Mouse (Mus musculus) lung, postnatal 0 days (tissue): ENCODE results near the gene Lrrc4c. TPM values are rescaled to one million over a fixed set of nuclear protein-coding genes. Genes with fewer than 3 reads are reported as not detected.

ENCODE experiments used
- ATAC-seq: fragments of 200-750 bp; cut with Nextera tagmentation; 2 replicates; pipeline ENCODE4 v1.8.0; 2017; ENCODE audit warnings: moderate library complexity
- DNase-seq: peaks from one replicate; pipeline ENCODE4 v3.0.0-alpha.2; 2016; ENCODE audit warnings: low spot score
- H3K27ac ChIP-seq: fragments of 300-500 bp; sonication (generic); 2 replicates; pipeline ENCODE4 v1.5.1; 2014; ENCODE audit warnings: antibody characterized with exemption, mild to moderate bottlenecking, low read length, mixed read lengths
- H3K27me3 ChIP-seq: fragments of 300-500 bp; sonication (generic); replicated peaks from 2 replicates; pipeline ENCODE4 v1.6.1; 2014; ENCODE audit warnings: low read length, mixed read lengths; ENCODE audit not compliant: insufficient read depth
- H3K36me3 ChIP-seq: fragments of 300-500 bp; sonication (generic); 2 replicates; pipeline ENCODE4 v1.6.1; 2014; ENCODE audit warnings: low read length, mixed read lengths; ENCODE audit not compliant: insufficient read depth
- H3K4me1 ChIP-seq: fragments of 300-500 bp; sonication (generic); 2 replicates; pipeline ENCODE4 v1.6.1; 2014; ENCODE audit warnings: antibody characterized with exemption, low read depth, low read length, mixed read lengths; ENCODE audit not compliant: insufficient read depth
- H3K4me2 ChIP-seq: fragments of 300-500 bp; sonication (generic); replicated peaks from 2 replicates; pipeline ENCODE4 v1.6.1; 2014; ENCODE audit warnings: low read depth, mild to moderate bottlenecking, low read length, moderate library complexity, mixed read lengths
- H3K4me3 ChIP-seq: fragments of 300-500 bp; sonication (generic); 2 replicates; pipeline ENCODE4 v1.5.1; 2014; ENCODE audit warnings: low read depth, low read length
- H3K9ac ChIP-seq: fragments of 300-500 bp; sonication (generic); replicated peaks from 2 replicates; pipeline ENCODE4 v1.6.1; 2014; ENCODE audit warnings: low read depth, mild to moderate bottlenecking
- H3K9me3 ChIP-seq: fragments of 300-500 bp; sonication (generic); 2 replicates; pipeline ENCODE4 v1.6.1; 2016; ENCODE audit warnings: low read length, mixed read lengths
- CTCF ChIP-seq: IDR thresholded peaks from 2 replicates; pipeline ENCODE4 v1.5.1; 2016; ENCODE audit warnings: antibody characterized with exemption, mild to moderate bottlenecking
- EP300 ChIP-seq: IDR thresholded peaks from 2 replicates; pipeline ENCODE4 v1.6.1; 2016; ENCODE audit warnings: antibody characterized with exemption, mild to moderate bottlenecking, control low read depth
- WGBS: fragments of 180-500 bp; shearing (Covaris S2); extraction: QIAGEN DNeasy Blood & Tissue Kit; methylation state at CpG from one replicate; pipeline ENCODE4 v1.1.7; 2014; 5-methylcytosine and 5-hydroxymethylcytosine counted together
- polyA plus RNA-seq: library from polyadenylated mRNA; unstranded; fragments of >200 nt; fragmentation: Nextera tagmentation; extraction: Ambion mirVana; gene quantifications from 2 replicates; pipeline ENCODE4 v1.2.1, GENCODE M21; 2015

The Lrrc4c gene
- polyA plus RNA-seq = 0.80 and 0.81 TPM in 2 replicates

DNA sequence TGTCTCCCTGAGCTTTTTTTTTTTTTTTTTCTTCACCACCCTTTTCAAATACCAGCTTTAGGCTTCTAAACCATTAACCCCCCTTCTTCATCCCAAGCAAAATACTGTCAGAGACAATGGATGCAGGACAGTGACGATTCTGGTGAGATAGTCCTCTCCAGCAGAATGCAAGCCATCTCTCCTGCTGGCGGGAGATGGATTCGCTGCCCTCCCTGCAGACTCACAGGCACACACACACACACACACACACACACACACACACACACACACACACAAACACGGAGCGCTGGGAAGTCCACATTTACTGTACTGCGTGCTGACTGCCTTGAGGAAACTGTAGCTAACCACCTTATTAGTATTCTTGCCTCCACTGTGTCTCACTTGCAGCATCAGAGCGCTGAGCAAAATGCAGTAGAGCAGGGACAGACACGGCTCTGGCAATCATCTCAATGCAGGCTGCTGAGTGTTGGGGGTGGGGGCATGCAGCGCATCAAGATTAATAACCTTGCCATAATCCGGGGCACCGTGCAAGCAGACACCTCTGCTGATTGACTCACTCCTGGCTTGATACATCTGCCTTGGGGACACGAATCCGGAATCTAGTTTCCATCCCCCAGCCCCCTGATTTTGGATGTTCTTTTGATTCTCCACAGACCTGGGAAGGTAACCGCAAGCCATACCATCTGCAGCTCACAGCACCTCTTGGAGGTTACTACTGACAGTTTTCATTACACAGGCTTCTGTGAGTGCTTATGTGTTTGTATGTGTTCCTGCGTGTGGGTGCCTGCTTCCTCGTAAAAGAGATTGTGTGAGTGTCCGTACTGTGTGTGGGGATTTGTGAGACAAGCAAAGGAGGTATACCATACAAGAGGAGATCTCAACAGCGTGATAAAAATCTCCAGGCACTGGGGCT, at the start of gene Lrrc4c:
Lrrc4c (plus strand) TSS at position 783 of the 913 bp plus-strand sequence.
- 10% methylated on average over 18 of the region's 18 CpGs for WGBS
- no peak for DNase-seq
- Histone ChIP-seq H3K9ac (no peak within 1 kb of the TSS), H3K4me3 (no peak within 1 kb of the TSS), H3K27ac (no peak within 1 kb of the TSS), H3K9me3 (no peaks in the 10 kb centered on the region), H3K27me3 (no peaks in the 10 kb centered on the region), H3K4me2 (peak within 1 kb of the TSS; percentile 27), H3K36me3 (no peaks in the 10 kb centered on the region), H3K4me1 (no peaks in the 10 kb centered on the region)
- ATAC-seq = no peak
- TF ChIP-seq EP300 (no peak), CTCF (no peak)

DNA sequence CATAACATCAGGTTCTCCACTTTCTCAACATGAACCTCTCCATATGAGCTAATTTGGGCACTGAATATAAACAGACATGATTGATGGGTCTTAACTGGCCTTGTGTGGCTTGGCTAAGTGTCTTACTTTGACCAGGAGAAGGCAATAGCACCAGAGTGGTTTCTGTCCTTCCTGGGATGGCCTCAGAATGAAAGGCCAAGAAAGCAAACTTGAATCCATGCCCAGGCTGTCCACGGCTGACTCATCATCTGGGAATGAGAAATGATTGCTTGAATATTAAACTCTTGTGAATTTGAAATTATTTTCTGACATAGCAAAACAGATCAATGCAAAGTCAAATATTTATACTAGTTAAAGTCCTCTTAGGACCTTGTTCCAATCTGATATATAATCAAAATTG, 42.9 kb upstream of the Lrrc4c start:
- Histone ChIP-seq H3K36me3 (no peaks in the 10 kb centered on the region), H3K27ac (no peak overlapping the region), H3K9me3 (no peaks in the 10 kb centered on the region), H3K9ac (no peak overlapping the region), H3K27me3 (no peaks in the 10 kb centered on the region), H3K4me1 (no peaks in the 10 kb centered on the region), H3K4me3 (no peak overlapping the region), H3K4me2 (no peak overlapping the region)
- ATAC-seq (no peak), DNase-seq (no peak)
- TF ChIP-seq EP300 (no peak), CTCF (no peak)
- 48% methylated on average over 1 of the region's 1 CpGs for WGBS

DNA sequence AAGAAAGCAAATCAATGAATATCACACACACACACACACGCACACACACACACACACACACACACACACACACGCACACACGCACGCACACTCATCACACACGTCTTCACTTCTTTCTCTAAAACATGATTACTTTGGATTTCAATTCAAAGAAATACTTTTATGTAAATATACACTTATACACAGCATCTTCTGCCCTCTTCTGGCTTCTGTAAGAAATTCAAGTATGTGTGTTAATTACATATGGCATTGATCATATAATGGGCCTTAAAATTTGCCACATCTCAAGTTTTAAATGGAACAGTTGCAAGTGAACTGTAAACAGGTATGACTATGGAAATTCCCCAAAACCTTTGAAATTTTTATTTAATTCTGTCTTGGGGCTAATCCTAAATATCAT, 35.0 kb upstream of the Lrrc4c start:
- no peak for TF ChIP-seq EP300
- peak; percentile 13; the same call in 1 of the 2 replicates for TF ChIP-seq CTCF
- DNase-seq (peak; percentile 32), ATAC-seq (no peak)
- Histone ChIP-seq H3K9me3 (no peaks in the 10 kb centered on the region), H3K4me3 (no peak overlapping the region), H3K9ac (no peak overlapping the region), H3K27ac (no peak overlapping the region), H3K36me3 (no peaks in the 10 kb centered on the region), H3K4me2 (no peak overlapping the region), H3K27me3 (no peaks in the 10 kb centered on the region), H3K4me1 (no peaks in the 10 kb centered on the region)
- 73% methylated on average over 5 of the region's 5 CpGs for WGBS

DNA sequence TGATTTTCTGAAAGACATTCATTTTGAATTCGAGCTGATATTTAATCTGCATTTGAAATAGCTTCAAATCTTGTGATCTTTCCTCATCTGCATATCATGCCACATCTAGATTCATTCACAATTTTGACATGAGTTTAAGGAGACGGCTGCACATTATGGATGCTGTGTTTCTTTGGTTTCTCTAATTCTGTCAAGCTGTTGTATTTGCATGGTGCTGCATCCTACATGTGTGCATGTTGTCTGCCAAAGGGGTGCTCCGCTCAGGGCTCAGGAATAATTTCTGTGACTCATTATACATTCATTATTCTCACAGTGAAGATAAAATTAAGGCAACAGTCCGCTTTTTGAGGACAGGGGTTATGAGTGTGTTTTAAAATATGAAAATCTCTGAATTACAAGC, 30.5 kb upstream of the Lrrc4c start:
- Histone ChIP-seq H3K27me3 (no peaks in the 10 kb centered on the region), H3K4me1 (no peaks in the 10 kb centered on the region), H3K27ac (no peak overlapping the region), H3K4me3 (no peak overlapping the region), H3K9me3 (no peaks in the 10 kb centered on the region), H3K36me3 (no peaks in the 10 kb centered on the region), H3K9ac (no peak overlapping the region), H3K4me2 (no peak overlapping the region)
- no peak for ATAC-seq
- no peak for DNase-seq
- WGBS = 62% methylated on average over 4 of the region's 4 CpGs
- TF ChIP-seq EP300 = no peak
- TF ChIP-seq CTCF = no peak

DNA sequence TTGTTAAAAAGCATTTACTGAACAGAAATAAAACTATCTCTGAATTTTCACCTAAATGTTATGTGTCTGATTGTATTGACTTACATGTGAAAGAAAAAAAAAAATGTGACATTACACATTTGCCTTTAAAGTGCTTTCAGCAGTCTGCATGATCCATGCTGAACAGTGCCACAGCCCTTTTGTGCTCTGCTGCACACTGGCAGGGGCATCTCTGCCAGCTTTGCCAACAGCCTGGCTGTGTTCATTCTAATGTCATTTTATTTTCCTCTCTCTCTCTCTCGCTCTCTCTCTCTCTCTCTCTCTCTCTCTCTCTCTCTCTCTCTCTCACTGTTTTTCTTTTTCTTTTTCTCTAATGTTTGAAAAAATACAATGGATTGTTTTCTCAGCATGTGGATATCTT, 27.4 kb upstream of the Lrrc4c start:
- ATAC-seq (no peak), DNase-seq (no peak)
- H3K9me3 ChIP-seq = no peaks in the 10 kb centered on the region
- H3K27me3 ChIP-seq = no peaks in the 10 kb centered on the region
- 64% methylated on average over 1 of the region's 1 CpGs for WGBS
- no peaks in the 10 kb centered on the region for H3K36me3 ChIP-seq
- TF ChIP-seq CTCF (no peak), EP300 (no peak)
- no peak overlapping the region for H3K27ac ChIP-seq
- no peak overlapping the region for H3K4me2 ChIP-seq
- no peaks in the 10 kb centered on the region for H3K4me1 ChIP-seq
- no peak overlapping the region for H3K4me3 ChIP-seq
- H3K9ac ChIP-seq = no peak overlapping the region

DNA sequence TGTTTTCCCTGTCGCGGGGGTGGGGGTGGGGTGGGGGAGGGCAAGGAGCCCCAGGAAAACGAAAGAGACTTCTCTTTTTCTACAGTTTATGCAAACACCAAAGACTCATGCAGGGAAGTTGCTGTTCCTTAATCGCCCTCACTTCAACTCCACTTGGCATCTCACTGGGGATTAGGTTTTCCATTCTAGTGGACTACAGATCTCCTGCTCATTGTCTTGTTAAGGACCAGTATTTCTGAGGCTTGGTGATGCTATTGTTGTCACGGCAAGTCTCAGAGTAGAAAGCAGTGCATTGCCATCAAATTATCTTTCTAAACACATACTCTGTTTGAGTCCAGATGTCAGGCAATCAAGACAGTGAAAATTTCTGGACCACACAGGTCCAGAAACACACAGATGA, 2.9 kb upstream of the Lrrc4c start:
- Histone ChIP-seq H3K4me2 (no peak overlapping the region), H3K4me1 (no peaks in the 10 kb centered on the region), H3K9ac (no peak overlapping the region), H3K36me3 (no peaks in the 10 kb centered on the region), H3K27ac (no peak overlapping the region), H3K9me3 (no peaks in the 10 kb centered on the region), H3K4me3 (no peak overlapping the region), H3K27me3 (no peaks in the 10 kb centered on the region)
- WGBS = 12% methylated on average over 5 of the region's 5 CpGs
- DNase-seq = no peak
- TF ChIP-seq EP300 (no peak), CTCF (no peak)
- ATAC-seq = no peak
